20 mouse cellular contexts compared by ENCODE assay signal in the genomic region with DNA sequence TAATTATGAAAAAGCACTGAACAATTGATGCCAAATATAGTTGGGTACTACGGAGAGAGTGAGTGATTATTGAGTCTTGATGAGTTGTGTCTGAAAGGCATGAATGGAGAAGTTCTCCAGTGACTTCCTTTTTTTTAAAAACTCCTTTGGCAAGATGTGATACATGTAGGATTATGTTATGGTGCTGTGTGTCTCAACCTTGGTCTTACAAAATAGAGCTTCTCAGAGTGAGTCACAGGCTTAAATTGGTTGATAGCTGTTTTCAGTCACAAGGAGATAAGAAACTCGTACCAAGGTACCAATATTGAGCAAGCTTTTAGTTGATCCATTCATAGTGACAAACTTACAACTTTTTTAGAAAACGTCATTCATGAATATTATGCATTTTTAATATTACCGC.
A peak's percentile ranks its signal among the peaks of the same experiment; 100 is the strongest.
DNase-seq lines count a peak whose midpoint lies in the region; ATAC-seq lines count a peak whose summit lies in the region.
"Had no signal": no experiment of that assay in that cellular context is flagged by ENCODE, and none has a peak within 500 bp of the region (broad histone marks: within the 10 kb centered on the region; RNA-seq: fewer than 3 reads in every experiment).

No protein-coding gene starts in this region.

- DNase-seq in lung, postnatal 36 days, result peak; percentile 34
- DNase-seq in lung, postnatal 10 days, result no peak
- DNase-seq in heart, adult 8-10 months (ENCODE audit: low spot score), result no peak
- no peak for DNase-seq in layer of hippocampus, adult 9-10 months (ENCODE audit: low spot score)
- DNase-seq: adrenal gland, postnatal 25 days; cerebellum, adult 2 months; cerebellum, postnatal 25 days; embryo, embryonic 11 days; gastrocnemius, postnatal 25 days; heart, adult 18-20 months; heart, postnatal 4 days; kidney, adult 9 months; kidney, postnatal 10 days; layer of hippocampus, adult 9-11 months; right cerebral cortex, adult 18-20 months had no signal

- ATAC-seq in common myeloid progenitor, adult 5-6 weeks (replicated peaks; ENCODE audit: low read depth, poor library complexity, severe bottlenecking), result peak; percentile 62; the same call in 1 of the 2 replicates
- peak; percentile 80 for ATAC-seq in megakaryocyte progenitor cell, adult 5-6 weeks (replicated peaks; ENCODE audit: poor library complexity)
- ATAC-seq: forebrain, embryonic 15.5 days; intestine, postnatal 0 days; midbrain, embryonic 15.5 days had no signal
